Mouse (Mus musculus): Measurements from ENCODE around the gene Lfng. TPM values are rescaled to one million over a fixed set of nuclear protein-coding genes. Genes with fewer than 3 reads are reported as not detected.

Lfng gene
- total and polyA plus RNA-seq, 3 experiments = 11.2 to 14.1 TPM; not detected in 1

- DNase-seq (ENCODE audit: low read depth, low spot score) = no peak
- Histone ChIP-seq H3K27ac (ENCODE audit: control insufficient read depth, low read depth, low read length) (no peak overlapping the region), H3K4me3 (ENCODE audit: control insufficient read depth in 1 of 2, insufficient read depth in 1 of 2, low read depth in 2 of 2, low read length in 2 of 2) (no peak overlapping the region), H3K79me2 (ENCODE audit: control insufficient read depth, insufficient read depth, low read length, poor library complexity) (no peaks in the 10 kb centered on the region), H3K9ac (ENCODE audit: control insufficient read depth, low read depth, low read length, poor library complexity, severe bottlenecking) (no peak overlapping the region), H3K9me3 (replicated peaks; ENCODE audit: insufficient read depth, low read length) (no peaks in the 10 kb centered on the region), H3K36me3 (ENCODE audit: control insufficient read depth in 1 of 2, insufficient read depth in 2 of 2, low read length in 2 of 2) (no peaks in the 10 kb centered on the region), H3K27me3 (ENCODE audit: control insufficient read depth in 1 of 2, insufficient read depth in 2 of 2, low read length in 2 of 2) (no peaks in the 10 kb centered on the region), H3K4me1 (ENCODE audit: control insufficient read depth in 1 of 2, insufficient read depth in 2 of 2, low read length in 2 of 2) (no peaks in the 10 kb centered on the region)
- TF ChIP-seq EP300 (IDR thresholded peaks at IDR 0.05; ENCODE audit: low read depth in 1 of 2, low read length in 2 of 2) (no peak), MAX (IDR thresholded peaks at IDR 0.05; ENCODE audit: low read length) (no peak), TAL1 (IDR thresholded peaks at IDR 0.05; ENCODE audit: low read length) (no peak), E2F4 (IDR thresholded peaks at IDR 0.05; ENCODE audit: borderline replicate concordance, low read depth, low read length) (no peak), USF2 (IDR thresholded peaks at IDR 0.05; ENCODE audit: borderline replicate concordance in 1 of 2, insufficient read depth in 1 of 2, low read depth in 1 of 2, low read length in 2 of 2) (no peak), RAD21 (IDR thresholded peaks at IDR 0.05; ENCODE audit: low read depth, low read length) (no peak)
Measured at GRCm38 (mm10) chr5:140633432-140633831, 26.3 kb downstream of the Lfng start.

GRCm38 (mm10) chr5:140634798-140635722 is 27.9 kb downstream of the Lfng start:
- no peaks in the 10 kb centered on the region for H3K9me3 ChIP-seq (replicated peaks; ENCODE audit: insufficient read depth, low read length)
- no peak for TF ChIP-seq TCF12 (IDR thresholded peaks at IDR 0.05; ENCODE audit: low read depth, low read length)
- no peak for TF ChIP-seq ZNF384 (IDR thresholded peaks at IDR 0.05; ENCODE audit: low read depth, low read length)
- H3K27ac ChIP-seq (ENCODE audit: control insufficient read depth, low read depth, low read length) = no peak overlapping the region
- no peaks in the 10 kb centered on the region for H3K36me3 ChIP-seq (ENCODE audit: control insufficient read depth in 1 of 2, insufficient read depth in 2 of 2, low read length in 2 of 2)
- H3K9ac ChIP-seq (ENCODE audit: control insufficient read depth, low read depth, low read length, poor library complexity, severe bottlenecking) = no peak overlapping the region
- no peaks in the 10 kb centered on the region for H3K79me2 ChIP-seq (ENCODE audit: control insufficient read depth, insufficient read depth, low read length, poor library complexity)
- no peak for DNase-seq (ENCODE audit: low read depth, low spot score)
- H3K4me3 ChIP-seq (ENCODE audit: control insufficient read depth in 1 of 2, insufficient read depth in 1 of 2, low read depth in 2 of 2, low read length in 2 of 2) = no peak overlapping the region
- H3K4me1 ChIP-seq (ENCODE audit: control insufficient read depth in 1 of 2, insufficient read depth in 2 of 2, low read length in 2 of 2) = no peaks in the 10 kb centered on the region
- no peaks in the 10 kb centered on the region for H3K27me3 ChIP-seq (ENCODE audit: control insufficient read depth in 1 of 2, insufficient read depth in 2 of 2, low read length in 2 of 2)

GRCm38 (mm10) chr5:140636316-140637057 is 29.4 kb downstream of the Lfng start:
- no peak overlapping the region for H3K27ac ChIP-seq (ENCODE audit: control insufficient read depth, low read depth, low read length)
- no peaks in the 10 kb centered on the region for H3K36me3 ChIP-seq (ENCODE audit: control insufficient read depth in 1 of 2, insufficient read depth in 2 of 2, low read length in 2 of 2)
- no peak overlapping the region for H3K9ac ChIP-seq (ENCODE audit: control insufficient read depth, low read depth, low read length, poor library complexity, severe bottlenecking)

More at GRCm38 (mm10) chr5:140636316-140637057, 29.4 kb downstream of the Lfng start:
- Histone ChIP-seq H3K9me3 (replicated peaks; ENCODE audit: insufficient read depth, low read length) (no peaks in the 10 kb centered on the region), H3K4me3 (ENCODE audit: control insufficient read depth in 1 of 2, insufficient read depth in 1 of 2, low read depth in 2 of 2, low read length in 2 of 2) (no peak overlapping the region), H3K79me2 (ENCODE audit: control insufficient read depth, insufficient read depth, low read length, poor library complexity) (no peaks in the 10 kb centered on the region), H3K27me3 (ENCODE audit: control insufficient read depth in 1 of 2, insufficient read depth in 2 of 2, low read length in 2 of 2) (no peaks in the 10 kb centered on the region), H3K4me1 (ENCODE audit: control insufficient read depth in 1 of 2, insufficient read depth in 2 of 2, low read length in 2 of 2) (peaks cover 0 to 1% of the 10 kb centered on the region in 2 experiments; a peak in 1 of 4 replicates)
- TF ChIP-seq HCFC1 (IDR thresholded peaks at IDR 0.05; ENCODE audit: low read depth, low read length) (no peak), POLR2AphosphoS5 (IDR thresholded peaks at IDR 0.05; ENCODE audit: borderline replicate concordance, low read depth, low read length) (no peak), POLR2A (IDR thresholded peaks at IDR 0.05; ENCODE audit: control insufficient read depth in 1 of 2, insufficient read depth in 1 of 2, low read depth in 1 of 2, low read length in 2 of 2, poor library complexity in 1 of 2) (no peak), CTCF (IDR thresholded peaks at IDR 0.05 in 2 of 3, conservative IDR thresholded peaks at IDR 0.05 in 1 of 3; ENCODE audit: control insufficient read depth in 1 of 3, insufficient read depth in 1 of 3, low read depth in 2 of 3, low read length in 3 of 3, poor library complexity in 1 of 3, severe bottlenecking in 1 of 3) (peak; percentile 20 to 29 (median 24); a peak in 3 of 6 replicates), ZC3H11A (IDR thresholded peaks at IDR 0.05; ENCODE audit: low read depth, low read length) (no peak), MYC (IDR thresholded peaks at IDR 0.05; ENCODE audit: low read depth, low read length) (no peak), GATA1 (IDR thresholded peaks at IDR 0.05; ENCODE audit: low read depth, low read length) (0 out of 2 replicates have a peak, but pooled peaks have one; percentile 3), ZKSCAN1 (IDR thresholded peaks at IDR 0.05; ENCODE audit: low read depth, low read length) (no peak), JUND (IDR thresholded peaks at IDR 0.05; ENCODE audit: low read depth, low read length) (no peak)
- DNase-seq (ENCODE audit: low read depth, low spot score) = peak; percentile 30

Measured in MEL (cell line).